Mouse (Mus musculus) liver, postnatal 0 days (tissue): ENCODE data around the gene Plekhm3.

ENCODE experiments used
- CTCF ChIP-seq: sonication (generic); IDR thresholded peaks from 2 replicates; pipeline ENCODE4 v1.5.1; 2016; ENCODE audit warnings: antibody characterized with exemption, low read depth
- EP300 ChIP-seq: IDR thresholded peaks from 2 replicates; pipeline ENCODE4 v1.6.1; 2016; ENCODE audit warnings: antibody characterized with exemption, low read depth, mild to moderate bottlenecking

- no peak for TF ChIP-seq CTCF
- TF ChIP-seq EP300, result no peak
Observed at GRCm38 (mm10) chr1:64813182-64813581, 143.4 kb downstream of the Plekhm3 start.
